Mouse (Mus musculus) heart, embryonic 12.5 days (tissue): ENCODE results near the gene Plcb3. TPM values are rescaled to one million over a fixed set of nuclear protein-coding genes. Genes with fewer than 3 reads are reported as not detected.
"Not testable (repeated sequence)": the region's sequence is repeated elsewhere in the genome, so short reads cannot be mapped to it uniquely, and the experiment has no call there.

Experiments used
- ATAC-seq: fragments of 200-750 bp; cut with Nextera tagmentation; 2 replicates; pipeline ENCODE4 v1.8.0; 2017; ENCODE audit warnings: moderate TSS enrichment, moderate library complexity; ENCODE audit not compliant: insufficient number of reproducible peaks, low FRiP score
- H3K27ac ChIP-seq: fragments of 300-500 bp; sonication (generic); 2 replicates; pipeline ENCODE4 v1.5.1; 2016; ENCODE audit warnings: mild to moderate bottlenecking, moderate library complexity; ENCODE audit not compliant: poor library complexity, severe bottlenecking
- H3K27me3 ChIP-seq: fragments of 300-500 bp; sonication (generic); replicated peaks from 2 replicates; pipeline ENCODE4 v1.6.1; 2016; ENCODE audit warnings: mild to moderate bottlenecking, moderate library complexity
- H3K36me3 ChIP-seq: fragments of 300-500 bp; sonication (generic); 2 replicates; pipeline ENCODE4 v1.6.1; 2016; ENCODE audit warnings: mild to moderate bottlenecking, moderate library complexity
- H3K4me1 ChIP-seq: fragments of 300-500 bp; sonication (generic); replicated peaks from 2 replicates; pipeline ENCODE4 v1.6.1; 2016; ENCODE audit warnings: mild to moderate bottlenecking
- H3K4me2 ChIP-seq: fragments of 300-500 bp; sonication (generic); 2 replicates; pipeline ENCODE4 v1.6.1; 2016; ENCODE audit warnings: mild to moderate bottlenecking, moderate library complexity
- H3K4me3 ChIP-seq: fragments of 300-500 bp; sonication (generic); 2 replicates; pipeline ENCODE4 v1.5.1; 2016; ENCODE audit warnings: mild to moderate bottlenecking
- H3K9ac ChIP-seq: fragments of 300-500 bp; sonication (generic); 2 replicates; pipeline ENCODE4 v1.6.1; 2016; ENCODE audit warnings: mild to moderate bottlenecking, moderate library complexity
- H3K9me3 ChIP-seq: fragments of 300-500 bp; sonication (generic); replicated peaks from 2 replicates; pipeline ENCODE4 v1.6.1; 2016; ENCODE audit warnings: mild to moderate bottlenecking, moderate library complexity
- WGBS: fragments of 180-500 bp; shearing (Covaris S2); methylation state at CpG from one replicate; pipeline ENCODE4 v1.1.7; 2016; 5-methylcytosine and 5-hydroxymethylcytosine counted together
- polyA plus RNA-seq: library from polyadenylated mRNA; unstranded; fragments of >200 nt; fragmentation: Nextera tagmentation; extraction: Ambion mirVana; gene quantifications from 2 replicates; pipeline ENCODE4 v1.2.1, GENCODE M21; 2016

Gene Plcb3
- polyA plus RNA-seq, 1 experiment from 2014 or later, result 26.6 TPM

DNA sequence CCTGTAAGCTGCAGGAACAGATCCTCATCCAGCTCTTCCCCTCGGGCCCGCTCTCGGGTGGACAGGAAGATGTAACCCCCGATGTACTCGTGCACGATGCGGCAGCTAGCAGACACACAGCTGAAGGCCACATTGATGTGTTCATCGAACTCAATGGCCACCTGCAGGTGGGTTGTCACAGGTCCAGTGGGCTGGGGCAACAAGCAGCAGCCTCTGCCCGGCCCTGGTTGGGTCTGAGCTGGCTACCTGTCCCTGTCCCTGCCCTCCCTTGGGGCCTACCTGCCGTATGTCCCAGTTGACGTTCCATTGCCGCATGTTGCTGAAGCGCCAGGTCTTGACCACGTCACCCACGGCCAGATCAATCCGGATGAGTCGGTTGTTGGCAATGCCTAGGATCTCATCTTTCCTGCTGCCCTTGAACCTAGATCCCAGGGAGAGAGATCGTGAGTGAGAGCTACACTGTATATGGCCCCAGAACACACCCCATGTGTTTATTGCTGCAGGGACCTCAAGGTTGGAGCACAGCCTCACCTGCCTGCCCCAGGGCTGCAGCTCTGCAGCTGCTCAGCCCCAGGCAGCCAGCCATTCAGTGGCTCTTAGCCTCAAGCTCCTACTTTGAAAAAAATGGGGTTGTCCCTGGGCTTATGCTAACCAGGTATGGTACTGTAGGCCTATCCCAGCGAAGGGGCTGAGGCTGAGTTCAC is 23.2 kb upstream of the Plcb3 start:
- Histone ChIP-seq H3K4me3 (no peak overlapping the region), H3K27me3 (no peaks in the 10 kb centered on the region), H3K4me2 (no peak overlapping the region), H3K9ac (no peak overlapping the region), H3K9me3 (0 out of 2 replicates have a peak, but pooled peaks cover 15% of the 10 kb centered on the region), H3K36me3 (peaks cover 26% of the 10 kb centered on the region), H3K4me1 (peaks cover 22% of the 10 kb centered on the region), H3K27ac (no peak overlapping the region)
- 91% methylated on average over 19 of the region's 19 CpGs for WGBS
- ATAC-seq, result no peak

- H3K27ac ChIP-seq, result no peak overlapping the region
These were observed 21.5 kb upstream of the Plcb3 start for GRCm38 (mm10) chr19:6997721-6998290.

DNA sequence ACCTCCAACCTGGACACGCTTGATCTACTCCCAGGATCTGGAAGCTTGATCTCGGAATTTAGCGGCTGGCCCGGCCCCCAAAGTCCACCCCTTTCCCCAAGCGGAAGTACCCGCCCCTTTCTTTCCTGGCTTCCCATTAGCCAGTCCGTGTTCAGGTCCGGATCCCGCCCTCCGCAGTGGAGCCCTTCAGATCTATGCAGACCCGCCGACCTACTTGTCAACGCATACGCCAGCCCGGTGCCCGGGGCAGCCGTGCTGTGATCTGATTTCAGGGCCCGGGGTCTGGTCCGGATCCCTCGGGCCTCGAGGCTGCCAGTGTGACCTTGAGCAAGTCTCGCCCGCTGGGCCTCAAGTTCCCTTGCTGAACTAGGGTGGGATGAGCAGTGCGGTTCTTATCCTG is 19.7 kb upstream of the Plcb3 start, which contains the start of the genes Nudt22 and Trpt1:
Gene Nudt22, minus strand, starts transcription at position 112 of the 400 bp plus-strand sequence.
Gene Trpt1, plus strand, starts transcription at position 126 of the 400 bp plus-strand sequence.
- under 1% methylated on average over 24 of the region's 24 CpGs for WGBS
- Histone ChIP-seq H3K36me3 (peaks cover 26% of the 10 kb centered on the region), H3K9me3 (0 out of 2 replicates have a peak, but pooled peaks cover 15% of the 10 kb centered on the region), H3K4me1 (peaks cover 41% of the 10 kb centered on the region), H3K4me2 (peak within 1 kb of the TSS; percentile 82), H3K4me3 (peak within 1 kb of the TSS; percentile 61), H3K27ac (peak within 1 kb of the TSS; percentile 67), H3K9ac (peak within 1 kb of the TSS; percentile 81), H3K27me3 (no peaks in the 10 kb centered on the region)
- ATAC-seq, result peak; percentile 73

More at GRCm38 (mm10) chr19:6997721-6998290, 21.5 kb upstream of the Plcb3 start:
- no peak overlapping the region for H3K9ac ChIP-seq
- peaks cover 26% of the 10 kb centered on the region for H3K36me3 ChIP-seq
- H3K9me3 ChIP-seq, result 0 out of 2 replicates have a peak, but pooled peaks cover 15% of the 10 kb centered on the region
- WGBS, result 82% methylated on average over 9 of the region's 9 CpGs
- no peak for ATAC-seq
- no peak overlapping the region for H3K4me2 ChIP-seq
- H3K4me3 ChIP-seq, result no peak overlapping the region
- H3K27me3 ChIP-seq, result no peaks in the 10 kb centered on the region
- H3K4me1 ChIP-seq, result peaks cover 34% of the 10 kb centered on the region

DNA sequence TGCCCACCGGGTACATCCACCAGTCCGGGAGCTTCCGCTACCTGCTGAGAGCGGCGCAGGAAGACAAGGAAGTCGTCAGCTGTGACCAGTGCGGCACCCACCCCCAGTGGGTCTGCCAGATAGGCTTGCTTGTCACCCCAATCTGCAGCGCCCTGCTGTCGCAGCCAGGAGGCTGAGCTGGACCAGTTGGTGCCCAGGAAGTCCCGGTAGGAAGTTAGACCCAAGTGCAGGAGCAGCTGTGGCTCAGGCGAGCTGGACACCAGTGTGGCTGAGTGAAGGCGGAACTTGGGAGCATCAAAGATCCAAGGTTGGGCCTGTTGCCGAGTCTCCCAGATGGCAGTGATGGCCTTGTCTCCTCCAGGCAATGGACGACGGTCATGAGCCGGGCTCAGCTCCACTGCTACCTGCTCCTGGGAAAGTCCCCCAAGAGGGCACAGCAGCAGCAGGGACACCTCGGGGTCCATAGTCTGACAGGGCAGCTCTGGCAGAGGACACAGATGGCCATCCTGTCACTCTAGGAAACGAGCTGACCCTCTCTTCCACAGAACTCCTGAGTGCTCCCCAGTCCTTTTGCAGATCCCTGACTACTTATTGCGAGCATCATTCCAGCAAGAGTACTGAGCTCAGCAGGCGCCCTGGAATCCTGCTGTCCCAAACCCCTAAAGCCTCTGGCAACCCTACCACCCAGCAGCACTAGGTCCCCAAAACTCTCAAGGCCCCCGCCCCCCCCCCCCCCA is 19.2 kb upstream of the Plcb3 start:
- Histone ChIP-seq H3K27me3 (no peaks in the 10 kb centered on the region), H3K4me3 (peak overlapping the region; percentile 61), H3K27ac (no peak overlapping the region), H3K9me3 (0 out of 2 replicates have a peak, but pooled peaks cover 14% of the 10 kb centered on the region), H3K4me1 (peaks cover 41% of the 10 kb centered on the region), H3K9ac (peak overlapping the region; percentile 73), H3K36me3 (peaks cover 25% of the 10 kb centered on the region), H3K4me2 (peak overlapping the region; percentile 82)
- WGBS, result 38% methylated on average over 21 of the region's 21 CpGs
- ATAC-seq, result no peak

DNA sequence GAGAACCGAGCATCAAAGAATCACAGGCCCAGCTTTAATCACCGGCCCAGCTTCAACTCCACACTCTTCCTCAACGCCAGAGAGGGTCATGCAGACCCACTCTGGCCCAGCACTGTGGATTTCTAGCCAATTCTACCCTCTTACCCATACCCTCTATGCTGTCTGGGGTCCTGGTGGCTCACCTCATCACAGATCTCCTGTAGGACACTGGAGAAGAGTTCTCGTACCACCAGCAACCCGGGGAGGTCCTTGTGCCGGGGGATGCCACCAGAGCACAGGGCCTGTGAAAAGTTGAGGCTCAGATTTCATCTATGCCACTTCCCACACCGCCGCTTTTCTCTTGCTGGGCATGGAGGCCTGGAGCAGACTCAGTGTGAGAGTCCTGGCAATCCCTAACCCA is 18.2 kb upstream of the Plcb3 start:
- ATAC-seq, result no peak
- Histone ChIP-seq H3K9me3 (0 out of 2 replicates have a peak, but pooled peaks cover 7% of the 10 kb centered on the region), H3K4me2 (peak overlapping the region; percentile 82), H3K4me3 (no peak overlapping the region), H3K27ac (no peak overlapping the region), H3K27me3 (no peaks in the 10 kb centered on the region), H3K4me1 (peaks cover 41% of the 10 kb centered on the region), H3K36me3 (peaks cover 16% of the 10 kb centered on the region), H3K9ac (peak overlapping the region; percentile 73; the same call in 1 of the 2 replicates)
- WGBS, result 84% methylated on average over 8 of the region's 8 CpGs

DNA sequence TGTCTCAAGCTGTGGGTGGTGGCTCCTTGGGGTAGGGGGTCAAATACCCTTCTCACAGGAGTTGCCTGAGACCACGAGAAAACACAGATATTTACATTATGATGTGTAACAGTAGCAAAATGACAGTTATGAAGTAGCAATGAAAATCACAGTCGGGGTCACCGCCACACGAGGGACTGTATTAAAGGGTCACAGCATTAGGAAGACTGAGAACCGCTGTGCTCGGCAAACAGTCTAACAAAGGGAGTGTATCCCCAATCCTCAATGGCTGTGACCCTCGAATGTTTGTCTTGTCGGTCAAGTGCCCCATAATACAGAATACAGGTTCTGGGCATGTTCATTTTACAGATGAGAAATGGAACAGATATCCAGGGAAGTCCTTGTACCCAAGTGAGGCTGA is 17.7 kb upstream of the Plcb3 start:
- no peaks in the 10 kb centered on the region for H3K27me3 ChIP-seq
- H3K9ac ChIP-seq, result no peak overlapping the region
- peaks cover 41% of the 10 kb centered on the region for H3K4me1 ChIP-seq
- 84% methylated on average over 8 of the region's 8 CpGs for WGBS
- no peak overlapping the region for H3K4me2 ChIP-seq
- H3K27ac ChIP-seq, result no peak overlapping the region
- no peak overlapping the region for H3K4me3 ChIP-seq
- ATAC-seq, result no peak
- H3K9me3 ChIP-seq, result 0 out of 2 replicates have a peak, but pooled peaks cover 2% of the 10 kb centered on the region
- peaks cover 11% of the 10 kb centered on the region for H3K36me3 ChIP-seq

GRCm38 (mm10) chr19:6993011-6993770 is 16.9 kb upstream of the Plcb3 start:
- H3K27me3 ChIP-seq, result no peaks in the 10 kb centered on the region
- peak overlapping the region; percentile 76 for H3K9ac ChIP-seq
- ATAC-seq, result no peak
- 65% methylated on average over 14 of the region's 14 CpGs for WGBS
- H3K9me3 ChIP-seq, result no peaks in the 10 kb centered on the region
- H3K4me3 ChIP-seq, result peak overlapping the region; percentile 61
- peaks cover 44% of the 10 kb centered on the region for H3K4me1 ChIP-seq
- H3K36me3 ChIP-seq, result peaks cover 3% of the 10 kb centered on the region
- peak overlapping the region; percentile 93 for H3K4me2 ChIP-seq
- peak overlapping the region; percentile 82 for H3K27ac ChIP-seq

- Histone ChIP-seq H3K27ac (peak within 1 kb of the TSS; percentile 82), H3K27me3 (no peaks in the 10 kb centered on the region), H3K4me2 (peak within 1 kb of the TSS; percentile 93), H3K4me3 (peak within 1 kb of the TSS; percentile 61), H3K36me3 (no peaks in the 10 kb centered on the region), H3K9ac (peak within 1 kb of the TSS; percentile 81), H3K4me1 (peaks cover 48% of the 10 kb centered on the region), H3K9me3 (no peaks in the 10 kb centered on the region)
- ATAC-seq, result peak; percentile 92
- 2% methylated on average over 37 of the region's 37 CpGs for WGBS
These were observed 16.0 kb upstream of the Plcb3 start, which contains the start of gene Dnajc4 for GRCm38 (mm10) chr19:6992011-6992858. Dnajc4 (minus strand) TSS chr19:6992572.

DNA sequence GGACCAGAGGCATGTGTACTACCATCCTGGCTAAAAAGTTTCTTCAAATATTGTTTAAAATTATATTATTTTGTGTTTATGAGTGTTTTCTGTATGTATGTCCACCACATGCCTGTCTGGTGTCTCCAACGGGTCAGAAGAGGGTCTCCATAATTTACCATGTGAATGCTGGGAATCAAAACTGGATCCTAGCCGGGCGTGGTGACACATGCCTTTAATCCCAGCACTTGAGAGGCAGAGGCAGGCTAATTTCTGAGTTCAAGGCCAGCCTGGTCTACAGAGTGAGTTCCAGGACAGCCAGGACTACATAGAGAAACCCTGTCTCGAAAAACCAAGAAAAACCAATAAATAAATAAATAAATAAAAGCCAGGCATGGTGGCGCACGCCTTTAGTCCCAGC is 14.9 kb upstream of the Plcb3 start:
- ATAC-seq, H3K36me3 ChIP-seq, H3K9me3 ChIP-seq, H3K9ac ChIP-seq, H3K4me3 ChIP-seq, H3K27me3 ChIP-seq, H3K27ac ChIP-seq: not testable (repeated sequence)
- WGBS, result 85% methylated on average over 6 of the region's 6 CpGs
- H3K4me1 ChIP-seq, result peaks cover 47% of the 10 kb centered on the region
- H3K4me2 ChIP-seq, result peak overlapping the region; percentile 93; the same call in 1 of the 2 replicates

DNA sequence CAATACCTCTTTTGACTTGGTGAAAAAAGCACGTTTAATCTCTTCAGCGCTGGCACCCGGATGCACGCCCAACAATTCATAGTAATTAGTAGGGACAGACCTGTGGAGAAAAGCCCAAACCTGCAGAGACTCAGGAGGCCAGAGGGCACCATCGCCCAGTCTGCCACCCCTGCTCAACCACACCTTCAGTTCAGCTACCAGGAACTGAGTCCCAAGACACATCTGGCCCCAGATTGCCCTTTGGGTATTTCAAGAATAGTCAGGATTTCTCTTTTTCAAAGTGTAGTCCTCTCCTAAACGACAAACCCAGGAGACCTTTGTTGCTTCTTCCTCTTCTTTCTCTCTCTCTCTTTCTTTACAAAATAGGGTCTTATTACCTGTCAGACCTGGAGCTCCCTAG is 14.4 kb upstream of the Plcb3 start:
- Histone ChIP-seq H3K27ac (no peak overlapping the region), H3K4me2 (no peak overlapping the region), H3K36me3 (peaks cover 5% of the 10 kb centered on the region), H3K4me3 (no peak overlapping the region), H3K9me3 (no peaks in the 10 kb centered on the region), H3K27me3 (no peaks in the 10 kb centered on the region), H3K4me1 (peaks cover 51% of the 10 kb centered on the region), H3K9ac (no peak overlapping the region)
- WGBS, result 79% methylated on average over 6 of the region's 6 CpGs
- ATAC-seq, result no peak
